Mouse (Mus musculus): ENCODE measurements around the gene Agap3. TPM values are rescaled to one million over a fixed set of nuclear protein-coding genes. Genes with fewer than 3 reads are reported as not detected.
A peak's percentile ranks its signal among the peaks of the same experiment; 100 is the strongest.

Gene Agap3
- polyA plus RNA-seq, 1 experiment, result not detected

- TF ChIP-seq CTCF (IDR thresholded peaks at IDR 0.05; ENCODE audit: insufficient read depth, low read depth, low read length), result no peak
- TF ChIP-seq POLR2A (IDR thresholded peaks at IDR 0.05; ENCODE audit: insufficient read depth, low read depth, low read length), result no peak
- H3K4me1 ChIP-seq (ENCODE audit: control insufficient read depth, insufficient read depth, low read length), result peaks cover 17% of the 10 kb centered on the region
- 8% methylated on average over 21 of the region's 21 CpGs for WGBS
- H3K4me3 ChIP-seq (ENCODE audit: insufficient read depth, low read depth, low read length), result no peak overlapping the region
- H3K27ac ChIP-seq (ENCODE audit: insufficient read depth, low read depth, low read length), result no peak overlapping the region
These were observed 35.7 kb upstream of the Agap3 start for GRCm38 (mm10) chr5:24416222-24416736.

- H3K4me3 ChIP-seq (ENCODE audit: insufficient read depth, low read depth, low read length), result no peak overlapping the region
- H3K4me1 ChIP-seq (ENCODE audit: control insufficient read depth, insufficient read depth, low read length), result peaks cover 18% of the 10 kb centered on the region
- 94% methylated on average over 10 of the region's 10 CpGs for WGBS
- H3K27ac ChIP-seq (ENCODE audit: insufficient read depth, low read depth, low read length), result no peak overlapping the region
- TF ChIP-seq CTCF (IDR thresholded peaks at IDR 0.05; ENCODE audit: insufficient read depth, low read depth, low read length) (no peak), POLR2A (IDR thresholded peaks at IDR 0.05; ENCODE audit: insufficient read depth, low read depth, low read length) (no peak)
These were observed 34.4 kb upstream of the Agap3 start for GRCm38 (mm10) chr5:24417587-24417986.

- no peak overlapping the region for H3K4me3 ChIP-seq (ENCODE audit: insufficient read depth, low read depth, low read length)
- 85% methylated on average over 9 of the region's 9 CpGs for WGBS
- no peak overlapping the region for H3K27ac ChIP-seq (ENCODE audit: insufficient read depth, low read depth, low read length)
- peaks cover 30% of the 10 kb centered on the region for H3K4me1 ChIP-seq (ENCODE audit: control insufficient read depth, insufficient read depth, low read length)
- TF ChIP-seq CTCF (IDR thresholded peaks at IDR 0.05; ENCODE audit: insufficient read depth, low read depth, low read length) (no peak), POLR2A (IDR thresholded peaks at IDR 0.05; ENCODE audit: insufficient read depth, low read depth, low read length) (no peak)
These were observed 31.6 kb upstream of the Agap3 start for GRCm38 (mm10) chr5:24420381-24420780.

GRCm38 (mm10) chr5:24423129-24424003 is 28.6 kb upstream of the Agap3 start, which contains the start of the genes Cdk5 and Slc4a2:
Gene Cdk5, minus strand, starts transcription at chr5:24423530.
Gene Slc4a2, plus strand, starts transcription at chr5:24423837.
- H3K4me1 ChIP-seq (ENCODE audit: control insufficient read depth, insufficient read depth, low read length), result peaks cover 40% of the 10 kb centered on the region
- WGBS, result under 1% methylated on average over 46 of the region's 46 CpGs
- peak within 1 kb of the TSS; percentile 88 for H3K27ac ChIP-seq (ENCODE audit: insufficient read depth, low read depth, low read length)
- TF ChIP-seq CTCF (IDR thresholded peaks at IDR 0.05; ENCODE audit: insufficient read depth, low read depth, low read length) (no peak), POLR2A (IDR thresholded peaks at IDR 0.05; ENCODE audit: insufficient read depth, low read depth, low read length) (peak; percentile 81)
- H3K4me3 ChIP-seq (ENCODE audit: insufficient read depth, low read depth, low read length), result peak within 1 kb of the TSS; percentile 79

GRCm38 (mm10) chr5:24424004-24424781 is 27.8 kb upstream of the Agap3 start:
- peak overlapping the region; percentile 79 for H3K4me3 ChIP-seq (ENCODE audit: insufficient read depth, low read depth, low read length)
- TF ChIP-seq POLR2A (IDR thresholded peaks at IDR 0.05; ENCODE audit: insufficient read depth, low read depth, low read length) (0 out of 2 replicates have a peak, but pooled peaks have one; percentile 0), CTCF (IDR thresholded peaks at IDR 0.05; ENCODE audit: insufficient read depth, low read depth, low read length) (no peak)
- H3K27ac ChIP-seq (ENCODE audit: insufficient read depth, low read depth, low read length), result peak overlapping the region; percentile 88
- 7% methylated on average over 21 of the region's 21 CpGs for WGBS
- peaks cover 42% of the 10 kb centered on the region for H3K4me1 ChIP-seq (ENCODE audit: control insufficient read depth, insufficient read depth, low read length)

- WGBS, result under 1% methylated on average over 60 of the region's 60 CpGs
- H3K4me1 ChIP-seq (ENCODE audit: control insufficient read depth, insufficient read depth, low read length), result peaks cover 42% of the 10 kb centered on the region
- peak overlapping the region; percentile 79 for H3K4me3 ChIP-seq (ENCODE audit: insufficient read depth, low read depth, low read length)
- TF ChIP-seq CTCF (IDR thresholded peaks at IDR 0.05; ENCODE audit: insufficient read depth, low read depth, low read length), result no peak
- TF ChIP-seq POLR2A (IDR thresholded peaks at IDR 0.05; ENCODE audit: insufficient read depth, low read depth, low read length), result peak; percentile 82
- peak overlapping the region; percentile 88 for H3K27ac ChIP-seq (ENCODE audit: insufficient read depth, low read depth, low read length)
These were observed 27.0 kb upstream of the Agap3 start for GRCm38 (mm10) chr5:24424861-24425411.

- no peak for TF ChIP-seq CTCF (IDR thresholded peaks at IDR 0.05; ENCODE audit: insufficient read depth, low read depth, low read length)
- no peak for TF ChIP-seq POLR2A (IDR thresholded peaks at IDR 0.05; ENCODE audit: insufficient read depth, low read depth, low read length)
- H3K4me3 ChIP-seq (ENCODE audit: insufficient read depth, low read depth, low read length), result peak overlapping the region; percentile 79
- H3K27ac ChIP-seq (ENCODE audit: insufficient read depth, low read depth, low read length), result no peak overlapping the region
- under 1% methylated on average over 29 of the region's 30 CpGs for WGBS
- peaks cover 42% of the 10 kb centered on the region for H3K4me1 ChIP-seq (ENCODE audit: control insufficient read depth, insufficient read depth, low read length)
These were observed 26.4 kb upstream of the Agap3 start for GRCm38 (mm10) chr5:24425421-24426036.

- TF ChIP-seq POLR2A (IDR thresholded peaks at IDR 0.05; ENCODE audit: insufficient read depth, low read depth, low read length) (no peak), CTCF (IDR thresholded peaks at IDR 0.05; ENCODE audit: insufficient read depth, low read depth, low read length) (no peak)
- Histone ChIP-seq H3K4me3 (ENCODE audit: insufficient read depth, low read depth, low read length) (peak overlapping the region; percentile 79), H3K4me1 (ENCODE audit: control insufficient read depth, insufficient read depth, low read length) (peaks cover 42% of the 10 kb centered on the region), H3K27ac (ENCODE audit: insufficient read depth, low read depth, low read length) (no peak overlapping the region)
- 12% methylated on average over 10 of the region's 10 CpGs for WGBS
These were observed 25.9 kb upstream of the Agap3 start for GRCm38 (mm10) chr5:24426037-24426432.

Measured in olfactory bulb, adult 2 months (tissue).